Mouse (Mus musculus): ENCODE data around the gene Gm49403. TPM values are rescaled to one million over a fixed set of nuclear protein-coding genes. Genes with fewer than 3 reads are reported as not detected.
A peak's percentile ranks its signal among the peaks of the same experiment; 100 is the strongest.
"Not testable (repeated sequence)": the region's sequence is repeated elsewhere in the genome, so short reads cannot be mapped to it uniquely, and the experiment has no call there.

The Gm49403 gene
- not detected in 2 replicates for polyA plus RNA-seq (2015; fragmentation: Nextera tagmentation; extraction: Ambion mirVana)

DNA sequence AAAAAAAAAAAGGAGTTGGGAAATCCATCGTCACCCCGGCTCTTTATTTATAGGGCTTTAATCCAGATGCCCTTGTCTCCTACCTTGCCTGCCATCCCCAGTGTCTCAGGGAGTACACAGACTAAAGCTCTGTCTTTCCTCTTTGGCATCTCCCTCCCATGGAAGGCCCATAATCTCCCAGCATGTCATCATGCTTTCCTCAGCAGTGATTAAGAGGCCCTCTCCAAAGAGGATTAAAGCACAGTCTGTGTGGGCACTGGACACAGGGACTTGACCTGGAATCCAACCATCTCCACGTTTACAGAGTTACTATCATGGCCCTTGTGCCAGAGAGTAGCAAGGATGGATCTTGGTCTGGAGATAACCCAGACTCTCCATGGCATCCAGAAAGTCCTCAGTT is at the start of gene Gm49403, which contains the start of gene Lbhd1:
Gm49403 (plus strand) TSS at position 315 of the 400 bp plus-strand sequence.
Lbhd1 (plus strand) TSS at position 117 of the 400 bp plus-strand sequence.
- H3K27ac ChIP-seq (ENCODE audit: low read depth): no peak within 1 kb of the TSS
- H3K4me3 ChIP-seq (ENCODE audit: low read depth, low read length): no peak within 1 kb of the TSS
- DNase-seq (no peak), ATAC-seq (no peak)
- TF ChIP-seq CTCF (IDR thresholded peaks at IDR 0.05; ENCODE audit: low read depth) (no peak), EP300 (IDR thresholded peaks at IDR 0.05; ENCODE audit: low read depth) (no peak)
- H3K4me1 ChIP-seq (ENCODE audit: insufficient read depth): peaks cover 18% of the 10 kb centered on the region
- H3K4me2 ChIP-seq (ENCODE audit: low read depth, low read length): no peak within 1 kb of the TSS
- H3K9me3 ChIP-seq (ENCODE audit: low read length): no peaks in the 10 kb centered on the region
- H3K36me3 ChIP-seq (replicated peaks; ENCODE audit: insufficient read depth, low read length): no peaks in the 10 kb centered on the region
- H3K9ac ChIP-seq (replicated peaks): no peak within 1 kb of the TSS
- WGBS (ENCODE audit: insufficient replicate concordance): 79% methylated on average over 3 of the region's 3 CpGs
- no peaks in the 10 kb centered on the region for H3K27me3 ChIP-seq (ENCODE audit: insufficient read depth, low read length)

GRCm38 (mm10) chr19:8836327-8836726 is 47.4 kb upstream of the Gm49403 start:
- H3K36me3 ChIP-seq (replicated peaks; ENCODE audit: insufficient read depth, low read length): peaks cover 39% of the 10 kb centered on the region
- not testable (repeated sequence) for H3K4me2 ChIP-seq (ENCODE audit: low read depth, low read length); DNase-seq; H3K9me3 ChIP-seq (ENCODE audit: low read length); H3K27ac ChIP-seq (ENCODE audit: low read depth); H3K4me3 ChIP-seq (ENCODE audit: low read depth, low read length); H3K27me3 ChIP-seq (ENCODE audit: insufficient read depth, low read length); H3K9ac ChIP-seq (replicated peaks); ATAC-seq
- 95% methylated on average over 10 of the region's 10 CpGs for WGBS (ENCODE audit: insufficient replicate concordance)
- peaks cover 32% of the 10 kb centered on the region for H3K4me1 ChIP-seq (ENCODE audit: insufficient read depth)

- Histone ChIP-seq H3K27me3 (ENCODE audit: insufficient read depth, low read length) (no peaks in the 10 kb centered on the region), H3K4me1 (ENCODE audit: insufficient read depth) (peaks cover 32% of the 10 kb centered on the region), H3K4me2 (ENCODE audit: low read depth, low read length) (peak within 1 kb of the TSS; percentile 97), H3K27ac (ENCODE audit: low read depth) (peak within 1 kb of the TSS; percentile 91), H3K9me3 (ENCODE audit: low read length) (no peaks in the 10 kb centered on the region), H3K9ac (replicated peaks) (peak within 1 kb of the TSS; percentile 77), H3K36me3 (replicated peaks; ENCODE audit: insufficient read depth, low read length) (peaks cover 29% of the 10 kb centered on the region), H3K4me3 (ENCODE audit: low read depth, low read length) (peak within 1 kb of the TSS; percentile 63)
- 1% methylated on average over 38 of the region's 38 CpGs for WGBS (ENCODE audit: insufficient replicate concordance)
- peak; percentile 70 for TF ChIP-seq CTCF (IDR thresholded peaks at IDR 0.05; ENCODE audit: low read depth)
- TF ChIP-seq EP300 (IDR thresholded peaks at IDR 0.05; ENCODE audit: low read depth): no peak; the same call in 1 of the 2 replicates
- peak; percentile 84 for ATAC-seq
- peak; percentile 86 for DNase-seq
Measured at GRCm38 (mm10) chr19:8837251-8837791, 46.4 kb upstream of the Gm49403 start, which contains the start of gene Bscl2. Gene Bscl2, plus strand, starts transcription at chr19:8837467.

DNA sequence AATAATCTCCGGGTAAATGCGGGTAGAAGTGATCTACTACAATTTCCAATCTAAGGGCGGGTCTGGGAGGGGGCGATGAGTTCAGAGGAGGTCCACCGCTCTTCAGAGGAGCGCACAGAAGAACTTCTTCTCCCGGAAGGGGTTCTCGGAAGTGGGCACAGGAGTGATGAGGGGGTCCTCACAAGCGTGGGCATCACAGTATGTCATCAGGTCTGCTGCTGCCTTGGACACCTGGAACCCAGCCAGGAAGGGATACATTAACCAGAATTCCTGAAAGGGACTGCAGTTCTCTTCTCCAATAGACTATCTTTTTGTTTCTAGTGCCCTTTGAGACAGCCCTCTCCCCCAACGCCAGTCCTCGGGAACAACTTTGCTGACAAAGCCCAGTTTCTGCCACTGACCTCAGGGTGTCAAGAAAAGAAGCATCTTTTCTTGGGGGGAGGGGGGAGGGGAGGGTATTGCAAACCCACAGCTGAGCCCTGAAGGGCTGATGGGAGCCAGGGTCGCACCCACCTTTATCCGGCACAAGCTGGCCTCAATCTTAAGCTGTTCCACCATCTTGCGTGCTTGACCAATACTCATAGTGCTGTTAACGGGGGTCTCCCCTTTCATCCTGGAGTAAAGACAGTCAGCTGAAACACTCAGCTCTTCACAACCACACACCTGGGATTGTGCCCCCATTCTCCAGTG is 45.5 kb upstream of the Gm49403 start:
- Histone ChIP-seq H3K36me3 (replicated peaks; ENCODE audit: insufficient read depth, low read length) (peaks cover 24% of the 10 kb centered on the region), H3K9me3 (ENCODE audit: low read length) (no peaks in the 10 kb centered on the region), H3K9ac (replicated peaks) (peak overlapping the region; percentile 77), H3K4me2 (ENCODE audit: low read depth, low read length) (peak overlapping the region; percentile 97), H3K4me3 (ENCODE audit: low read depth, low read length) (peak overlapping the region; percentile 63), H3K4me1 (ENCODE audit: insufficient read depth) (peaks cover 32% of the 10 kb centered on the region), H3K27me3 (ENCODE audit: insufficient read depth, low read length) (no peaks in the 10 kb centered on the region), H3K27ac (ENCODE audit: low read depth) (peak overlapping the region; percentile 91)
- DNase-seq: peak; percentile 55
- ATAC-seq: peak; percentile 9; the same call in 1 of the 2 replicates
- 25% methylated on average over 15 of the region's 15 CpGs for WGBS (ENCODE audit: insufficient replicate concordance)
- TF ChIP-seq EP300 (IDR thresholded peaks at IDR 0.05; ENCODE audit: low read depth) (no peak), CTCF (IDR thresholded peaks at IDR 0.05; ENCODE audit: low read depth) (no peak)

- Histone ChIP-seq H3K4me2 (ENCODE audit: low read depth, low read length) (peak within 1 kb of the TSS; percentile 97), H3K9ac (replicated peaks) (peak within 1 kb of the TSS; percentile 77), H3K27me3 (ENCODE audit: insufficient read depth, low read length) (no peaks in the 10 kb centered on the region), H3K4me3 (ENCODE audit: low read depth, low read length) (peak within 1 kb of the TSS; percentile 63), H3K9me3 (ENCODE audit: low read length) (no peaks in the 10 kb centered on the region), H3K27ac (ENCODE audit: low read depth) (peak within 1 kb of the TSS; percentile 91), H3K4me1 (ENCODE audit: insufficient read depth) (peaks cover 32% of the 10 kb centered on the region), H3K36me3 (replicated peaks; ENCODE audit: insufficient read depth, low read length) (peaks cover 14% of the 10 kb centered on the region)
- ATAC-seq (no peak), DNase-seq (no peak)
- no peak for TF ChIP-seq CTCF (IDR thresholded peaks at IDR 0.05; ENCODE audit: low read depth)
- no peak for TF ChIP-seq EP300 (IDR thresholded peaks at IDR 0.05; ENCODE audit: low read depth)
- WGBS (ENCODE audit: insufficient replicate concordance): 78% methylated on average over 11 of the region's 11 CpGs
Measured at GRCm38 (mm10) chr19:8839103-8839907, 44.4 kb upstream of the Gm49403 start, which contains the start of gene Gng3. Gene Gng3, minus strand, starts transcription at chr19:8839194.
